Mouse (Mus musculus): ENCODE results near the gene Cap2. TPM values are rescaled to one million over a fixed set of nuclear protein-coding genes. Genes with fewer than 3 reads are reported as not detected.

The Cap2 gene
- total RNA-seq, 2 experiments from 2014 or later = 0.39 TPM; not detected in 1

GRCm38 (mm10) chr13:46683370-46683769, 181.7 kb downstream of the Cap2 start:
- ATAC-seq (replicated peaks; ENCODE audit: poor library complexity) = no peak

DNA sequence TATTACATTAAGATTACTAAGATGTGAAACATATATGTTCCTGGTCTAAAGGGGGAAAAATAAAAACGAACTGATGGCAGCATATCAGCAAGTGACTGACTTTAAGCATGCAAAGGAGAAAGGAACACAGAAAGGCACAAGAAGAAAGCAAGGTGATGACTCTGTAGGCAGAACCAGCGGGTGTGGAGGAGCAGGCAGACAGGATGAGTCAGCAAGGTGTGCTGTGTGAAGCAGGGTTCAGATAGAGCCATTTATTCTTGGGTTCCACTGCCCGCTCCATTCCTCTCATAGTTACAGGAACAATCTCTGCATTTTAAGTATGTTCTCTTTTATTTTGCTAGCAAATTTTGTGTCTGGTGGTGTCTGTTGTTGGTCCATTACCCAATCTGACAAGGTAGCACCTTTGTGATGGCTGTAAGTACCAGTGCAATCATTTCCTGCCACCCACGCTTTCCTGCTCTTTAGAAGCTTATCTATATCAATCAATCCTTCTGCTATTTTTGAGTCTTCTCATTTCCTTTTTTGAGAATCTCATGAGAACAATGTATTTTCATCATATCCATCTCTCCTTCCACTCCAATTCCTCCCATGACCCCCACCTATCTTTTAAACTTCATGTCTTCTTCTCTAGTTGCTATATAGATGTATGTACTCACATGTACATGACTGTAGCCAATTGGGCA, 189.1 kb downstream of the Cap2 start:
- ATAC-seq (replicated peaks; ENCODE audit: poor library complexity) = no peak

DNA sequence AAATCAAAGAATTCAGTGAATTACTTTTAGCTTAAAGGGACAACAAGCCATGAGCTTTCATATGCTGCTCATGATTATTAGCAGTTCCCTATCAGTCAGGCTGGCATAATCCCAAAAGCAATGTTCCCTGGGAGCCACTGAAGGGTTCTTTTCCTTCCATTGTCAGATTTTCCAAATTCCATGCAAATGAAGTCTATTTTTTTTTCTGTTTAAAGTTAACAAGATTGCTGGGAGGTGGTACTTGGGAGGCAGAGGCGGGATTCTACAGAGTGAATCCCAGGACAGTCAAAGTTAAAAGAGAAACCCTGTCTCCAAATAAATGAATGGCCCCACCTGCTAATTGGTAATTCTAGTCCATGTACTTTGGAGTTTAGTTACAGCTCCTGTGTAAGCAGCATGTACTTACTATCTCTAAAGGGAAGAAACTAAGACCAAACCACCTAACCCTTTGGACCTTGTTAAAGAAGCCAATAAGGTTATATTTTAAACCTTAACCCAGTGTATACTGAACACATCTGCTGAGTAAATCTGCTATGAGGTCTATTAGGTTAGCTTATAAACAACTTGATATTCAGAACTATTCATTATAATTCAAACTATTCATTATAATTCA, 193.8 kb downstream of the Cap2 start:
- ATAC-seq (replicated peaks; ENCODE audit: poor library complexity) = no peak

GRCm38 (mm10) chr13:46695932-46696331, 194.3 kb downstream of the Cap2 start:
- no peak for ATAC-seq (replicated peaks; ENCODE audit: poor library complexity)

DNA sequence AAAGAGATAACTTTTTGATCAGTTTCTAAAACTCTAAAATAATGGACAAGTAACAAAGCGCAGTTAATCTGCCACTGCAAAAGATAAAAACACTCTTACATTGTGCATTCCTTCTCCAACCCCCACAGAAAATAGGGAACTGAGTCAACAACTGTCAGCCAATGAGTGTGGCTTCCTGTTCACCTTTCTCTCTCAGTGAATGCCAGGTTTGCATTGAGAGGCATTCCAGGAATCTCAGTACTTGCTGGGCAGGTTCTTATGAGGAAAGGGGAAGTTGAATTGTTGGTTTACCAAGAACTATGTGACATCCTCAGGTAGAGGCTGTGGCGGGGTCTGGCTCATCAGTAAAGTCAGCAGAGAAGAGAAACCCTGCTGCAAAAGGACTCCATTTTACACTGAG, 195.1 kb downstream of the Cap2 start:
- no peak for ATAC-seq (replicated peaks; ENCODE audit: poor library complexity)

DNA sequence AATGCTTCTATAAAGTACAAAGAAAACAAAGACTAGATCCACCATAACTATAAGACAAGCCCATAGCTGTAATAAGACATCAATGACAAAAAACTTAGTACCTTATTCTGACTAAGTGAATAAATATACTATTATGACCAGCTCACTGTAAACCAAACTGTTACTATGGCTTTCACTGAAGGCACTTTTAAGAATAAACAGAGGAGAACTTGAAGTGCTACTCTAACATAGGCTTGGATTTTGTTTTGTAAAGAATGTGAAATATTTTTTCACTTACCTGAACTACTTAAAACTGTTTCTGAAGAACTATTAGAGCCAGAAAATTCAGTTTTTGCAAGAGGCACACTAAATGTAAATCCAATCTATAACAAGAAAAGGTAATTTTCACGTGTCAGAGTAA, 197.7 kb downstream of the Cap2 start:
- ATAC-seq (replicated peaks; ENCODE audit: poor library complexity) = no peak

Other genes with a start within 250 kb of the Cap2 start
- gene Stmnd1, start 228.1 kb upstream of the Cap2 start, total RNA-seq (2015) = not detected in 2 replicates
- gene Stmnd1, start 228.1 kb upstream of the Cap2 start, total RNA-seq (2017) = not detected in 2 replicates
- not detected in 2 replicates for gene Rbm24, start 83.4 kb upstream of the Cap2 start, total RNA-seq (2015)
- not detected in 2 replicates for gene Rbm24, start 83.4 kb upstream of the Cap2 start, total RNA-seq (2017)
- gene Fam8a1, start 167.7 kb downstream of the Cap2 start, total RNA-seq (2015) = 13.2 and 17.7 TPM in 2 replicates
- gene Fam8a1, start 167.7 kb downstream of the Cap2 start, total RNA-seq (2017) = 7.0 TPM in 2 replicates
- gene Nup153, start 226.1 kb downstream of the Cap2 start, total RNA-seq (2015) = 96.9 and 126 TPM in 2 replicates
- gene Nup153, start 226.1 kb downstream of the Cap2 start, total RNA-seq (2017) = 67.7 and 72.3 TPM in 2 replicates